Mouse (Mus musculus) hindbrain, embryonic 14.5 days (tissue): ENCODE measurements around the gene Bms1. TPM values are rescaled to one million over a fixed set of nuclear protein-coding genes. Genes with fewer than 3 reads are reported as not detected.

Source experiments
- ATAC-seq: fragments of 200-750 bp; cut with Nextera tagmentation; 2 replicates; pipeline ENCODE4 v1.8.0; 2017; ENCODE audit warnings: moderate number of reproducible peaks, mild to moderate bottlenecking, moderate TSS enrichment, moderate library complexity; ENCODE audit not compliant: low FRiP score
- DNase-seq: peaks from one replicate; pipeline ENCODE4 v3.0.0-alpha.2; 2015; ENCODE audit warnings: low spot score
- H3K27ac ChIP-seq: fragments of 300-500 bp; sonication (generic); 2 replicates; pipeline ENCODE4 v1.5.1; 2014; ENCODE audit warnings: mild to moderate bottlenecking, moderate library complexity
- H3K27me3 ChIP-seq: fragments of 300-500 bp; sonication (generic); 2 replicates; pipeline ENCODE4 v1.6.1; 2014; ENCODE audit warnings: mild to moderate bottlenecking, low read length, mixed read lengths; ENCODE audit not compliant: control insufficient read depth, insufficient read depth
- H3K36me3 ChIP-seq: fragments of 300-500 bp; sonication (generic); replicated peaks from 2 replicates; pipeline ENCODE4 v1.6.1; 2014; ENCODE audit not compliant: control insufficient read depth, insufficient read depth
- H3K4me1 ChIP-seq: fragments of 300-500 bp; sonication (generic); replicated peaks from 2 replicates; pipeline ENCODE4 v1.6.1; 2014; ENCODE audit warnings: antibody characterized with exemption, low read length, mixed read lengths; ENCODE audit not compliant: control insufficient read depth, insufficient read depth
- H3K4me2 ChIP-seq: fragments of 300-500 bp; sonication (generic); replicated peaks from 2 replicates; pipeline ENCODE4 v1.6.1; 2014; ENCODE audit warnings: mild to moderate bottlenecking, moderate library complexity
- H3K4me3 ChIP-seq: fragments of 300-500 bp; sonication (generic); replicated peaks from 2 replicates; pipeline ENCODE4 v1.5.1; 2014; ENCODE audit warnings: mild to moderate bottlenecking, low read length
- H3K9ac ChIP-seq: fragments of 300-500 bp; sonication (generic); 2 replicates; pipeline ENCODE4 v1.6.1; 2014
- H3K9me3 ChIP-seq: fragments of 300-500 bp; sonication (generic); 2 replicates; pipeline ENCODE4 v1.6.1; 2016; ENCODE audit warnings: low read length; ENCODE audit not compliant: control insufficient read depth
- WGBS: fragments of 180-500 bp; shearing (Covaris S2); extraction: QIAGEN DNeasy Blood & Tissue Kit; methylation state at CpG from one replicate; pipeline ENCODE4 v1.1.7; 2014; 5-methylcytosine and 5-hydroxymethylcytosine counted together
- polyA plus RNA-seq: library from polyadenylated mRNA; unstranded; fragments of >200 nt; fragmentation: Nextera tagmentation; extraction: Ambion mirVana; gene quantifications from 2 replicates; pipeline ENCODE4 v1.2.1, GENCODE M21; 2014

Gene Bms1
- polyA plus RNA-seq = 20.1 and 23.6 TPM in 2 replicates

- H3K9me3 ChIP-seq = no peaks in the 10 kb centered on the region
- H3K4me2 ChIP-seq = peak within 1 kb of the TSS; percentile 75
- H3K4me1 ChIP-seq = peaks cover 6% of the 10 kb centered on the region; the same call in 1 of the 2 replicates
- peak within 1 kb of the TSS; percentile 81 for H3K4me3 ChIP-seq
- peak within 1 kb of the TSS; percentile 85 for H3K27ac ChIP-seq
- H3K36me3 ChIP-seq = peaks cover 30% of the 10 kb centered on the region
- H3K27me3 ChIP-seq = no peaks in the 10 kb centered on the region
- peak; percentile 98 for ATAC-seq
- under 1% methylated on average over 67 of the region's 67 CpGs for WGBS
- peak; percentile 97 for DNase-seq
- peak within 1 kb of the TSS; percentile 77 for H3K9ac ChIP-seq
These were observed at the start of gene Bms1 for GRCm38 (mm10) chr6:118419050-118419920. Gene Bms1, minus strand, starts transcription at chr6:118419474.

- Histone ChIP-seq H3K4me3 (no peak overlapping the region), H3K27me3 (no peaks in the 10 kb centered on the region), H3K9me3 (no peaks in the 10 kb centered on the region), H3K4me2 (no peak overlapping the region), H3K9ac (no peak overlapping the region), H3K27ac (no peak overlapping the region), H3K36me3 (peaks cover 59% of the 10 kb centered on the region), H3K4me1 (no peaks in the 10 kb centered on the region)
- 79% methylated on average over 15 of the region's 15 CpGs for WGBS
- DNase-seq (no peak), ATAC-seq (no peak)
These were observed 42.9 kb upstream of the Bms1 start for GRCm38 (mm10) chr6:118462069-118462705.

GRCm38 (mm10) chr6:118457726-118458125 is 38.5 kb upstream of the Bms1 start:
- H3K27ac ChIP-seq = no peak overlapping the region
- DNase-seq (no peak), ATAC-seq (no peak)
- WGBS = 94% methylated on average over 1 of the region's 1 CpGs
- peaks cover 12% of the 10 kb centered on the region; the same call in 1 of the 2 replicates for H3K4me1 ChIP-seq
- no peak overlapping the region for H3K4me2 ChIP-seq
- no peak overlapping the region for H3K4me3 ChIP-seq
- no peaks in the 10 kb centered on the region for H3K27me3 ChIP-seq
- peaks cover 22% of the 10 kb centered on the region for H3K36me3 ChIP-seq
- H3K9me3 ChIP-seq = no peaks in the 10 kb centered on the region
- H3K9ac ChIP-seq = no peak overlapping the region

GRCm38 (mm10) chr6:118455042-118455631 is 35.9 kb upstream of the Bms1 start, which contains the start of gene Zfp248:
Gene Zfp248, minus strand, starts transcription at chr6:118455528.
- H3K27me3 ChIP-seq = no peaks in the 10 kb centered on the region
- H3K9me3 ChIP-seq = no peaks in the 10 kb centered on the region
- H3K4me1 ChIP-seq = peaks cover 17% of the 10 kb centered on the region; the same call in 1 of the 2 replicates
- peak within 1 kb of the TSS; percentile 74 for H3K4me2 ChIP-seq
- H3K36me3 ChIP-seq = peaks cover 11% of the 10 kb centered on the region; the same call in 1 of the 2 replicates
- H3K4me3 ChIP-seq = peak within 1 kb of the TSS; percentile 66
- peak; percentile 99 for ATAC-seq
- H3K27ac ChIP-seq = peak within 1 kb of the TSS; percentile 98
- H3K9ac ChIP-seq = peak within 1 kb of the TSS; percentile 88
- DNase-seq = peak; percentile 91
- 0% methylated on average over 43 of the region's 43 CpGs for WGBS

DNA sequence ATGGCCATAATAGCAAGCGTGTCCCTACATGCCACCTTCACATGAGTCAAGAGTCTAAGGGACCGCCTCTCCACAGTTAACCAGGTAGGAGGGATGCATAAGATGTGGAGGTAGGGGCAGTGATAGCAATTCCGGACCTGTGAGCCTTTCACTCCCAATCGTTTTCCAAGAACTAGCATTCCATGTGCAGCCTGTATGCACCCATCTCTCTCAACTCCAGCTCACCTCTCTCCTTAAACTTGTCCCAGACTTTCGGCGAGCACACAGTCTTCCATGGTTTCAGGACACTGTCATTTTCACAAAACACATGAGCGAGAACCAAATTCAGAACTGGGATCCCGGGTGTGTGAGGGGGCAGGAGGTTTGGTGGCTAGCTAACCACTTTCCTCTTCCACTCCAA is 35.2 kb upstream of the Bms1 start:
- ATAC-seq (no peak), DNase-seq (no peak)
- peak overlapping the region; percentile 98 for H3K27ac ChIP-seq

GRCm38 (mm10) chr6:118431502-118431901 is 12.2 kb upstream of the Bms1 start:
- H3K36me3 ChIP-seq = peaks cover 57% of the 10 kb centered on the region
- WGBS = 91% methylated on average over 4 of the region's 4 CpGs

More for the DNA sequence above, 35.2 kb upstream of the Bms1 start:
- Histone ChIP-seq H3K4me2 (peak overlapping the region; percentile 74), H3K36me3 (peaks cover 11% of the 10 kb centered on the region; the same call in 1 of the 2 replicates), H3K4me3 (peak overlapping the region; percentile 66), H3K9me3 (no peaks in the 10 kb centered on the region), H3K9ac (peak overlapping the region; percentile 88), H3K4me1 (peaks cover 17% of the 10 kb centered on the region; the same call in 1 of the 2 replicates), H3K27me3 (no peaks in the 10 kb centered on the region)
- WGBS = 46% methylated on average over 8 of the region's 8 CpGs

GRCm38 (mm10) chr6:118426666-118427065 is 7.4 kb upstream of the Bms1 start:
- no peak overlapping the region for H3K4me2 ChIP-seq
- H3K9me3 ChIP-seq = peaks cover 14% of the 10 kb centered on the region
- no peaks in the 10 kb centered on the region for H3K27me3 ChIP-seq
- ATAC-seq (no peak), DNase-seq (no peak)
- H3K27ac ChIP-seq = no peak overlapping the region
- H3K9ac ChIP-seq = no peak overlapping the region
- peaks cover 43% of the 10 kb centered on the region for H3K36me3 ChIP-seq
- 100% methylated on average over 1 of the region's 1 CpGs for WGBS
- H3K4me3 ChIP-seq = no peak overlapping the region
- H3K4me1 ChIP-seq = no peaks in the 10 kb centered on the region

More at GRCm38 (mm10) chr6:118431502-118431901, 12.2 kb upstream of the Bms1 start:
- H3K9ac ChIP-seq = no peak overlapping the region
- peaks cover 14% of the 10 kb centered on the region for H3K9me3 ChIP-seq
- ATAC-seq = no peak
- no peaks in the 10 kb centered on the region for H3K4me1 ChIP-seq
- H3K27me3 ChIP-seq = no peaks in the 10 kb centered on the region
- no peak overlapping the region for H3K4me2 ChIP-seq
- no peak overlapping the region for H3K27ac ChIP-seq
- no peak for DNase-seq
- no peak overlapping the region for H3K4me3 ChIP-seq

DNA sequence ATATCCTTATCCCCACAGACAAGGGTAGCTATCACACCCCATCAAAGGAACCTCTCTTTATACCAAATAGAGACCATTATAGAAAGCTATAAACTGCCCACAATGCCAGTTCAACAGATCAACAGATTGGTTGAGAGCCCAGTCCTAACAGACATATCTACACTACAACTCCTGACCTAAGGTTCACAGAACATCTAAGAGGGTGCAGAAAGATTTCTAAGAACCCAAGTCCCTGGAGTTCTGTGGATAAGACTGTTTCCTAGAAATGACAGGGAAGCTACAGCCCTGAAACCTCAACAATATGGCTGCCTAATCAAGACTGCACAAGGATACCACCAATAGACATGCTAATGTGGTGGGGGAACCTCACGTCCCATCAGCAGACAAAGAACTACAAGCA is 8.8 kb downstream of the Bms1 start:
- DNase-seq = no peak
- H3K4me2 ChIP-seq = no peak overlapping the region
- H3K9ac ChIP-seq = no peak overlapping the region
- H3K4me3 ChIP-seq = no peak overlapping the region
- WGBS = 74% methylated on average over 1 of the region's 1 CpGs
- H3K27ac ChIP-seq = no peak overlapping the region
- ATAC-seq = no peak
- peaks cover 88% of the 10 kb centered on the region for H3K36me3 ChIP-seq
- no peaks in the 10 kb centered on the region for H3K27me3 ChIP-seq
- H3K9me3 ChIP-seq = no peaks in the 10 kb centered on the region
- no peaks in the 10 kb centered on the region for H3K4me1 ChIP-seq

DNA sequence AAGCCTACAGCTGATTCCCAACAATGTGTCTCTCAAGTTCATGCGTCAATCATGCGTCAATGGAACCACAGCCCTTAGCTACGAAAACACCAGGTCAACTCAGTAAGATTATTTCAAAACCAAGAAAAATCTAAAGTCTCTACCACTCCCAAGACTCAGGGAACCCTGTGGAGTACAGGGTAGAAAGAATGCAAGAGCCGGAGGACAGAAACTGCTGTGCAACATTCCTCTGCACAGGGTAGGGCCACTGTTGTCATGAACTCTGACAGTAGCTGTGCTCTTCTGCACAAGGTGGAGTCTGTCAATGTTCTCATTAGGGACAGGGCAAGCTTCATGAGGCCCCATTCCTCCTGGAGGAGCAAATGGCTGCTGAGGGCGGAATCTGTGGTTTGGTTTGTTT is 10.8 kb downstream of the Bms1 start:
- no peak for DNase-seq
- Histone ChIP-seq H3K4me3 (no peak overlapping the region), H3K36me3 (peaks cover 88% of the 10 kb centered on the region), H3K4me1 (no peaks in the 10 kb centered on the region), H3K27ac (no peak overlapping the region), H3K4me2 (no peak overlapping the region), H3K9ac (no peak overlapping the region), H3K9me3 (no peaks in the 10 kb centered on the region), H3K27me3 (no peaks in the 10 kb centered on the region)
- WGBS = 92% methylated on average over 5 of the region's 5 CpGs
- ATAC-seq = no peak
